Mouse (Mus musculus): ENCODE measurements around the gene Ccser1. TPM values are rescaled to one million over a fixed set of nuclear protein-coding genes. Genes with fewer than 3 reads are reported as not detected.

The Ccser1 gene
- polyA plus RNA-seq, 1 experiment from 2014 or later = 3.8 TPM

DNA sequence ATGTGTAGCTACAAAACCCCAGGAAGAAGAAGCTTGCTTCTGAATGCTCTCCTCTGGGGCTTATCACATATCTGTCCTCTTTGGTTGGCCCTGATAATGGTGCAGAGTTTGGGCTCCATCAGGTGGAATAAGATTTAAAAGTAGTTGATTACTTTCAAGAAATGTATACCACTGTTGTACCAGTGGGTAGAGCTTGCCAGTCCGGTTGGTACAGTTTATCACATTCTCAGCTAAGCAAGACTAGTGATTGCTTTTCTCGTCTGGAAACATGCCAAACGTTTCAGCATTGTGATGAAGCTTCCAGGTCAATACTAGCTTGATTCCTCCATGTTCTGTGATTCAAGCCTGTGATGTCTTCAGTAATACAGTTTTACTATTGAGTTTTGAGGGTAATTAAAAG lies 441.6 kb downstream of the Ccser1 start:
- Histone ChIP-seq H3K4me2 (ENCODE audit: low read depth, low read length) (no peak overlapping the region), H3K4me3 (ENCODE audit: low read length) (no peak overlapping the region), H3K27me3 (replicated peaks; ENCODE audit: control insufficient read depth, insufficient read depth, low read length) (no peaks in the 10 kb centered on the region), H3K27ac (ENCODE audit: low read length) (no peak overlapping the region), H3K9me3 (ENCODE audit: control insufficient read depth, low read length) (no peaks in the 10 kb centered on the region), H3K9ac (ENCODE audit: low read depth, low read length) (no peak overlapping the region), H3K36me3 (ENCODE audit: control insufficient read depth, insufficient read depth, low read length) (no peaks in the 10 kb centered on the region), H3K4me1 (ENCODE audit: control insufficient read depth, insufficient read depth, low read length) (no peaks in the 10 kb centered on the region)
- ATAC-seq = no peak
- WGBS = 71% methylated on average over 3 of the region's 3 CpGs

- Histone ChIP-seq H3K27ac (ENCODE audit: low read length) (no peak overlapping the region), H3K4me2 (ENCODE audit: low read depth, low read length) (no peak overlapping the region)
These were observed 481.3 kb downstream of the Ccser1 start for GRCm38 (mm10) chr6:61661414-61661813.

GRCm38 (mm10) chr6:61664572-61664971 lies 484.4 kb downstream of the Ccser1 start:
- Histone ChIP-seq H3K9ac (ENCODE audit: low read depth, low read length) (no peak overlapping the region), H3K4me2 (ENCODE audit: low read depth, low read length) (no peak overlapping the region), H3K27me3 (replicated peaks; ENCODE audit: control insufficient read depth, insufficient read depth, low read length) (no peaks in the 10 kb centered on the region), H3K4me3 (ENCODE audit: low read length) (no peak overlapping the region), H3K27ac (ENCODE audit: low read length) (no peak overlapping the region), H3K4me1 (ENCODE audit: control insufficient read depth, insufficient read depth, low read length) (no peaks in the 10 kb centered on the region), H3K36me3 (ENCODE audit: control insufficient read depth, insufficient read depth, low read length) (no peaks in the 10 kb centered on the region), H3K9me3 (ENCODE audit: control insufficient read depth, low read length) (no peaks in the 10 kb centered on the region)
- no peak for ATAC-seq
- 91% methylated on average over 1 of the region's 1 CpGs for WGBS

More at GRCm38 (mm10) chr6:61661414-61661813, 481.3 kb downstream of the Ccser1 start:
- Histone ChIP-seq H3K36me3 (ENCODE audit: control insufficient read depth, insufficient read depth, low read length) (no peaks in the 10 kb centered on the region), H3K4me3 (ENCODE audit: low read length) (no peak overlapping the region), H3K27me3 (replicated peaks; ENCODE audit: control insufficient read depth, insufficient read depth, low read length) (no peaks in the 10 kb centered on the region), H3K9ac (ENCODE audit: low read depth, low read length) (no peak overlapping the region), H3K9me3 (ENCODE audit: control insufficient read depth, low read length) (no peaks in the 10 kb centered on the region), H3K4me1 (ENCODE audit: control insufficient read depth, insufficient read depth, low read length) (no peaks in the 10 kb centered on the region)
- no peak for ATAC-seq

DNA sequence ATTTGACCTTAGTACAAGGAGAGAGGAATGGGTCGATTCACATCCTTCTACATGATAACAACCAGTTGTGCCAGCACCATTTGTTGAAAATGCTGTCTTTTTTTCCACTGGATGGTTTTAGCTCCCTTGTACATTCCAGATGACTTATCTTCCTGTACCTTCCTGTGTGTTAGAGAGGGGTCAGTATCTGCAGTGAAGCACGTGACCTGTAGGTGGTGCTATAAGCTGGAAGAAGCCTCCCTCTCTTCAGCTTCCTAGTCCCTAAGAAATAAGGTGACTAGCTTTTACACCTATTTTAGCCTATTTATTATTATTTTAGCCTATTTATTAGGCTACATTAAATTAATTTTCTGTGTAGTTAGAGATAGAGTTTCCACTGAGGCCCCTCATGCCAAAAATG lies 506.9 kb downstream of the Ccser1 start:
- H3K27me3 ChIP-seq (replicated peaks; ENCODE audit: control insufficient read depth, insufficient read depth, low read length) = no peaks in the 10 kb centered on the region
- H3K36me3 ChIP-seq (ENCODE audit: control insufficient read depth, insufficient read depth, low read length) = no peaks in the 10 kb centered on the region
- no peak overlapping the region for H3K27ac ChIP-seq (ENCODE audit: low read length)
- WGBS = 43% methylated on average over 2 of the region's 2 CpGs
- H3K4me2 ChIP-seq (ENCODE audit: low read depth, low read length) = no peak overlapping the region
- no peak overlapping the region for H3K9ac ChIP-seq (ENCODE audit: low read depth, low read length)
- H3K4me1 ChIP-seq (ENCODE audit: control insufficient read depth, insufficient read depth, low read length) = no peaks in the 10 kb centered on the region
- H3K9me3 ChIP-seq (ENCODE audit: control insufficient read depth, low read length) = no peaks in the 10 kb centered on the region
- no peak overlapping the region for H3K4me3 ChIP-seq (ENCODE audit: low read length)
- no peak for ATAC-seq

DNA sequence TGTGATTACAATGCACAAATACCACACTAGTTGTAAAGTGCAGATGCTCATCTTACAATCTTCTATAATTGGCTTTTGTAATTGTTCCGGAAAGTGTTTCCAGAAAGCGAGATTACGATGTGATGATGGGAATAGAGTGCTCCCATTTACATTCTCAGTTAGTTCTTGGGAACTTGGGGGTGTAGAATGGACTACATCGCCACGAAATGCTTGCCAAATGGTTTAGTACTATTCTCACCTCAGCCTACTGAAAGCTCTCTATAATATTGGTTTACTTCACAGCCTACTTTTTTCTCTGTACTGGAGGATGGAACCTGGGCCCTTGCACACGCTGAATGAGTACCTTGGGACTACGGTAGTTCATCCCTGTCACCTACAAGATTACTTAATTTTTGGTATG lies 522.9 kb downstream of the Ccser1 start:
- no peak overlapping the region for H3K27ac ChIP-seq (ENCODE audit: low read length)
- ATAC-seq = no peak
- H3K9ac ChIP-seq (ENCODE audit: low read depth, low read length) = no peak overlapping the region
- no peaks in the 10 kb centered on the region for H3K36me3 ChIP-seq (ENCODE audit: control insufficient read depth, insufficient read depth, low read length)
- H3K4me2 ChIP-seq (ENCODE audit: low read depth, low read length) = no peak overlapping the region
- no peaks in the 10 kb centered on the region for H3K27me3 ChIP-seq (replicated peaks; ENCODE audit: control insufficient read depth, insufficient read depth, low read length)
- no peak overlapping the region for H3K4me3 ChIP-seq (ENCODE audit: low read length)
- H3K4me1 ChIP-seq (ENCODE audit: control insufficient read depth, insufficient read depth, low read length) = no peaks in the 10 kb centered on the region
- WGBS = 93% methylated on average over 7 of the region's 7 CpGs
- no peaks in the 10 kb centered on the region for H3K9me3 ChIP-seq (ENCODE audit: control insufficient read depth, low read length)

- H3K4me2 ChIP-seq (ENCODE audit: low read depth, low read length) = no peak overlapping the region
- H3K9ac ChIP-seq (ENCODE audit: low read depth, low read length) = no peak overlapping the region
- H3K27ac ChIP-seq (ENCODE audit: low read length) = no peak overlapping the region
- no peaks in the 10 kb centered on the region for H3K36me3 ChIP-seq (ENCODE audit: control insufficient read depth, insufficient read depth, low read length)
- H3K4me1 ChIP-seq (ENCODE audit: control insufficient read depth, insufficient read depth, low read length) = no peaks in the 10 kb centered on the region
- no peak overlapping the region for H3K4me3 ChIP-seq (ENCODE audit: low read length)
- WGBS = 77% methylated on average over 1 of the region's 1 CpGs
- no peak for ATAC-seq
- H3K9me3 ChIP-seq (ENCODE audit: control insufficient read depth, low read length) = no peaks in the 10 kb centered on the region
- no peaks in the 10 kb centered on the region for H3K27me3 ChIP-seq (replicated peaks; ENCODE audit: control insufficient read depth, insufficient read depth, low read length)
These were observed 541.1 kb downstream of the Ccser1 start for GRCm38 (mm10) chr6:61721220-61721619.

GRCm38 (mm10) chr6:61729065-61729464 lies 548.9 kb downstream of the Ccser1 start:
- Histone ChIP-seq H3K4me3 (ENCODE audit: low read length) (no peak overlapping the region), H3K27ac (ENCODE audit: low read length) (no peak overlapping the region), H3K36me3 (ENCODE audit: control insufficient read depth, insufficient read depth, low read length) (no peaks in the 10 kb centered on the region), H3K27me3 (replicated peaks; ENCODE audit: control insufficient read depth, insufficient read depth, low read length) (no peaks in the 10 kb centered on the region), H3K9me3 (ENCODE audit: control insufficient read depth, low read length) (no peaks in the 10 kb centered on the region), H3K9ac (ENCODE audit: low read depth, low read length) (no peak overlapping the region), H3K4me2 (ENCODE audit: low read depth, low read length) (no peak overlapping the region), H3K4me1 (ENCODE audit: control insufficient read depth, insufficient read depth, low read length) (no peaks in the 10 kb centered on the region)
- ATAC-seq = no peak
- 49% methylated on average over 1 of the region's 1 CpGs for WGBS

DNA sequence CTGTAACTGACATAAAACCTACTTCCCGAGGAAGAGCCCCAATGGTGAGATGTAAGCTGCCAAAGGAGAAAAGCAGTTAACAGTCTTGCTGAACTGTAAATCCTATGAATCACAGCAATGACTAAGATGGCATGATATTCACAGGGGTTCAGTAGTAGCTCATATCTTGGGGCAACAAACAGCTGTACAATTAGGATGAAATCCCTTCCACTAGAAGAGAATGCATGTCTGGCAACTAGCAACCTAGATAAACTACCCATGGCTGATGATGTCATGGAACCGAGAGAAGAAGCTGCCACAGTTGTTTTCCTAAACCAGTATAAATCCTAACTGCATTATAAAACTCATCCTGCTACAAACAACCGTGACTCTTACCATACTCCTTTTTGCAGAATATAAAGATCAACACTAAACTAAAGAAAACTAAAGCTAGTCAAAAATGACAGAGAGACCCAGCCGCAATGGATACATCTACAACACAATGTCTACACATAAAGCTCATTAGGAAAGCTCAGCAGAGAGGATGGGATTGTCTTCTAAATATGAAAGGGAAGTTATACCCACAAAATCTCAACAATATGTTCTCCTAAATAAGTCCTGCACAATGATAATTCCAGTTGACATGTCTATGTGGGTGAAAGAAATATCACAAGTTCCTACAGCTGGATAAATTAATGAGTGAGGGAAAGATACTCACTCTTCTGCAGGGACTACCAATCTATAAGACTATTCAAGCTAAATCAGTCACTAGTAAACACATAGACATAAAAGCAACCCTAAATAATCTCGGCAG lies 550.2 kb downstream of the Ccser1 start:
- Histone ChIP-seq H3K36me3 (ENCODE audit: control insufficient read depth, insufficient read depth, low read length) (no peaks in the 10 kb centered on the region), H3K27ac (ENCODE audit: low read length) (no peak overlapping the region), H3K4me1 (ENCODE audit: control insufficient read depth, insufficient read depth, low read length) (no peaks in the 10 kb centered on the region), H3K4me3 (ENCODE audit: low read length) (no peak overlapping the region), H3K4me2 (ENCODE audit: low read depth, low read length) (no peak overlapping the region), H3K27me3 (replicated peaks; ENCODE audit: control insufficient read depth, insufficient read depth, low read length) (no peaks in the 10 kb centered on the region), H3K9ac (ENCODE audit: low read depth, low read length) (no peak overlapping the region), H3K9me3 (ENCODE audit: control insufficient read depth, low read length) (no peaks in the 10 kb centered on the region)
- ATAC-seq = no peak
- WGBS = 71% methylated on average over 5 of the region's 5 CpGs

GRCm38 (mm10) chr6:61746346-61746745 lies 566.2 kb downstream of the Ccser1 start:
- Histone ChIP-seq H3K4me2 (ENCODE audit: low read depth, low read length) (no peak overlapping the region), H3K9ac (ENCODE audit: low read depth, low read length) (no peak overlapping the region), H3K4me1 (ENCODE audit: control insufficient read depth, insufficient read depth, low read length) (no peaks in the 10 kb centered on the region), H3K27ac (ENCODE audit: low read length) (no peak overlapping the region), H3K36me3 (ENCODE audit: control insufficient read depth, insufficient read depth, low read length) (no peaks in the 10 kb centered on the region), H3K27me3 (replicated peaks; ENCODE audit: control insufficient read depth, insufficient read depth, low read length) (no peaks in the 10 kb centered on the region), H3K4me3 (ENCODE audit: low read length) (no peak overlapping the region), H3K9me3 (ENCODE audit: control insufficient read depth, low read length) (no peaks in the 10 kb centered on the region)
- WGBS = 63% methylated on average over 1 of the region's 1 CpGs
- no peak for ATAC-seq

GRCm38 (mm10) chr6:61762135-61762534 lies 582.0 kb downstream of the Ccser1 start:
- H3K9me3 ChIP-seq (ENCODE audit: control insufficient read depth, low read length) = no peaks in the 10 kb centered on the region
- 90% methylated on average over 3 of the region's 3 CpGs for WGBS
- no peak overlapping the region for H3K27ac ChIP-seq (ENCODE audit: low read length)
- ATAC-seq = no peak
- H3K4me3 ChIP-seq (ENCODE audit: low read length) = no peak overlapping the region
- no peak overlapping the region for H3K9ac ChIP-seq (ENCODE audit: low read depth, low read length)
- no peaks in the 10 kb centered on the region for H3K4me1 ChIP-seq (ENCODE audit: control insufficient read depth, insufficient read depth, low read length)
- H3K36me3 ChIP-seq (ENCODE audit: control insufficient read depth, insufficient read depth, low read length) = no peaks in the 10 kb centered on the region
- H3K4me2 ChIP-seq (ENCODE audit: low read depth, low read length) = no peak overlapping the region
- H3K27me3 ChIP-seq (replicated peaks; ENCODE audit: control insufficient read depth, insufficient read depth, low read length) = no peaks in the 10 kb centered on the region
